Mouse (Mus musculus) hindbrain, embryonic 14.5 days (tissue): ENCODE results near the gene Mocs1. TPM values are rescaled to one million over a fixed set of nuclear protein-coding genes. Genes with fewer than 3 reads are reported as not detected.

ENCODE experiments used
- ATAC-seq: fragments of 200-750 bp; cut with Nextera tagmentation; 2 replicates; pipeline ENCODE4 v1.8.0; 2017; ENCODE audit warnings: moderate number of reproducible peaks, mild to moderate bottlenecking, moderate TSS enrichment, moderate library complexity; ENCODE audit not compliant: low FRiP score
- DNase-seq: peaks from one replicate; pipeline ENCODE4 v3.0.0-alpha.2; 2015; ENCODE audit warnings: low spot score
- H3K27ac ChIP-seq: fragments of 300-500 bp; sonication (generic); 2 replicates; pipeline ENCODE4 v1.5.1; 2014; ENCODE audit warnings: mild to moderate bottlenecking, moderate library complexity
- H3K27me3 ChIP-seq: fragments of 300-500 bp; sonication (generic); 2 replicates; pipeline ENCODE4 v1.6.1; 2014; ENCODE audit warnings: mild to moderate bottlenecking, low read length, mixed read lengths; ENCODE audit not compliant: control insufficient read depth, insufficient read depth
- H3K36me3 ChIP-seq: fragments of 300-500 bp; sonication (generic); replicated peaks from 2 replicates; pipeline ENCODE4 v1.6.1; 2014; ENCODE audit not compliant: control insufficient read depth, insufficient read depth
- H3K4me1 ChIP-seq: fragments of 300-500 bp; sonication (generic); replicated peaks from 2 replicates; pipeline ENCODE4 v1.6.1; 2014; ENCODE audit warnings: antibody characterized with exemption, low read length, mixed read lengths; ENCODE audit not compliant: control insufficient read depth, insufficient read depth
- H3K4me2 ChIP-seq: fragments of 300-500 bp; sonication (generic); replicated peaks from 2 replicates; pipeline ENCODE4 v1.6.1; 2014; ENCODE audit warnings: mild to moderate bottlenecking, moderate library complexity
- H3K4me3 ChIP-seq: fragments of 300-500 bp; sonication (generic); replicated peaks from 2 replicates; pipeline ENCODE4 v1.5.1; 2014; ENCODE audit warnings: mild to moderate bottlenecking, low read length
- H3K9ac ChIP-seq: fragments of 300-500 bp; sonication (generic); 2 replicates; pipeline ENCODE4 v1.6.1; 2014
- H3K9me3 ChIP-seq: fragments of 300-500 bp; sonication (generic); 2 replicates; pipeline ENCODE4 v1.6.1; 2016; ENCODE audit warnings: low read length; ENCODE audit not compliant: control insufficient read depth
- WGBS: fragments of 180-500 bp; shearing (Covaris S2); extraction: QIAGEN DNeasy Blood & Tissue Kit; methylation state at CpG from one replicate; pipeline ENCODE4 v1.1.7; 2014; 5-methylcytosine and 5-hydroxymethylcytosine counted together
- polyA plus RNA-seq: library from polyadenylated mRNA; unstranded; fragments of >200 nt; fragmentation: Nextera tagmentation; extraction: Ambion mirVana; gene quantifications from 2 replicates; pipeline ENCODE4 v1.2.1, GENCODE M21; 2014

Mocs1 gene
- polyA plus RNA-seq, 1 experiment from 2014 or later = 5.2 TPM

- no peak for DNase-seq
- Histone ChIP-seq H3K36me3 (no peaks in the 10 kb centered on the region), H3K9ac (no peak overlapping the region), H3K27ac (no peak overlapping the region), H3K27me3 (no peaks in the 10 kb centered on the region), H3K4me2 (no peak overlapping the region), H3K9me3 (no peaks in the 10 kb centered on the region), H3K4me1 (0 out of 2 replicates have a peak, but pooled peaks cover 2% of the 10 kb centered on the region), H3K4me3 (no peak overlapping the region)
- 89% methylated on average over 5 of the region's 5 CpGs for WGBS
- no peak for ATAC-seq
These were observed 60.9 kb downstream of the Mocs1 start for GRCm38 (mm10) chr17:49489098-49489497.

GRCm38 (mm10) chr17:49493276-49493675 lies 65.1 kb downstream of the Mocs1 start:
- DNase-seq (no peak), ATAC-seq (no peak)
- Histone ChIP-seq H3K9ac (no peak overlapping the region), H3K27ac (no peak overlapping the region), H3K4me1 (0 out of 2 replicates have a peak, but pooled peaks cover 2% of the 10 kb centered on the region), H3K27me3 (no peaks in the 10 kb centered on the region), H3K4me3 (no peak overlapping the region), H3K36me3 (no peaks in the 10 kb centered on the region), H3K9me3 (no peaks in the 10 kb centered on the region), H3K4me2 (no peak overlapping the region)
- 93% methylated on average over 4 of the region's 4 CpGs for WGBS

DNA sequence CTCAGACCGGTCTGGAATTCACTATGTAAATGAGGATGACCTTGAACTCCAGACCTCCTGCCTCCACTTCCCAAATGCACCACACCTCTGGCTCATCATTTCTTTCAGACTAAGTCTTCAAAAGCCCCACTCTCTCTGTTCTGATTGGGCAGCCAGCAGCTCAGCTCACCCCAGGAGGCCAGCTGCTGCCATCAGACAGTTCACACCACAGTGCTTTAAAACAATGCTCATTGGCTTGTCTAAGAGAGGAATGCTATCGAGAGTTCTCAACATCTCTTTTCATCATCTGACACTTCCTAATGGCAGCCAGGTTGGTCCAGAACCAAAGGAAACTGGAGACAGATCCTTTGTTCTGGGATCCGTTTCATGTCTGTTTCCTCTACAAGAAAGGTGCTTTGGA lies 70.0 kb downstream of the Mocs1 start:
- Histone ChIP-seq H3K27ac (no peak overlapping the region), H3K27me3 (no peaks in the 10 kb centered on the region), H3K4me3 (no peak overlapping the region), H3K9me3 (no peaks in the 10 kb centered on the region), H3K36me3 (no peaks in the 10 kb centered on the region), H3K9ac (no peak overlapping the region), H3K4me1 (0 out of 2 replicates have a peak, but pooled peaks cover 3% of the 10 kb centered on the region), H3K4me2 (no peak overlapping the region)
- ATAC-seq (no peak), DNase-seq (no peak)
- 49% methylated on average over 3 of the region's 3 CpGs for WGBS

- H3K9me3 ChIP-seq = no peaks in the 10 kb centered on the region
- ATAC-seq (no peak), DNase-seq (no peak)
- H3K4me2 ChIP-seq = no peak overlapping the region
- no peak overlapping the region for H3K9ac ChIP-seq
- H3K27ac ChIP-seq = no peak overlapping the region
- 0 out of 2 replicates have a peak, but pooled peaks cover 3% of the 10 kb centered on the region for H3K4me1 ChIP-seq
- H3K27me3 ChIP-seq = no peaks in the 10 kb centered on the region
- H3K36me3 ChIP-seq = no peaks in the 10 kb centered on the region
- 79% methylated on average over 2 of the region's 2 CpGs for WGBS
- H3K4me3 ChIP-seq = no peak overlapping the region
These were observed 71.5 kb downstream of the Mocs1 start for GRCm38 (mm10) chr17:49499635-49500034.

DNA sequence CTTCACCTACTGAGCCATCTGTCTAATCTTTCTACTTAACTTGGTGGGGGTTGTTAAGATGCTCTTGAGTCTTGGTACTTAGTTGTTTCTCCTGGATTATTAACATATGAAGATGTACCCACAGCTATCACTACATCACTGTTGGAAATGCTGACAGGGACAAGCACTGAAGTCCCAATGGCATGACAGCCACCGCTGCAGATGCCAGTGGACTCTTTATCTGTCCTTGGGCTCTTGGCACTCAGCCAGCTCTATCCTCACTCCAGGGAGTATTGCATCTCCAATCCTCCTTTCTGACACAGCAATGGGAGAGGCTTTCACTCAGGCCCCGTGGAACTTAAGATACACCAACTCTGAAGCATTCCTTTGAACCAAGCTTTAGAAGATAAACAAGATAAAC lies 72.1 kb downstream of the Mocs1 start:
- no peak overlapping the region for H3K9ac ChIP-seq
- DNase-seq = no peak
- H3K4me3 ChIP-seq = no peak overlapping the region
- ATAC-seq = no peak
- 0 out of 2 replicates have a peak, but pooled peaks cover 3% of the 10 kb centered on the region for H3K4me1 ChIP-seq
- H3K4me2 ChIP-seq = no peak overlapping the region
- WGBS = 51% methylated on average over 2 of the region's 2 CpGs
- no peaks in the 10 kb centered on the region for H3K9me3 ChIP-seq
- H3K36me3 ChIP-seq = no peaks in the 10 kb centered on the region
- no peaks in the 10 kb centered on the region for H3K27me3 ChIP-seq
- H3K27ac ChIP-seq = no peak overlapping the region

DNA sequence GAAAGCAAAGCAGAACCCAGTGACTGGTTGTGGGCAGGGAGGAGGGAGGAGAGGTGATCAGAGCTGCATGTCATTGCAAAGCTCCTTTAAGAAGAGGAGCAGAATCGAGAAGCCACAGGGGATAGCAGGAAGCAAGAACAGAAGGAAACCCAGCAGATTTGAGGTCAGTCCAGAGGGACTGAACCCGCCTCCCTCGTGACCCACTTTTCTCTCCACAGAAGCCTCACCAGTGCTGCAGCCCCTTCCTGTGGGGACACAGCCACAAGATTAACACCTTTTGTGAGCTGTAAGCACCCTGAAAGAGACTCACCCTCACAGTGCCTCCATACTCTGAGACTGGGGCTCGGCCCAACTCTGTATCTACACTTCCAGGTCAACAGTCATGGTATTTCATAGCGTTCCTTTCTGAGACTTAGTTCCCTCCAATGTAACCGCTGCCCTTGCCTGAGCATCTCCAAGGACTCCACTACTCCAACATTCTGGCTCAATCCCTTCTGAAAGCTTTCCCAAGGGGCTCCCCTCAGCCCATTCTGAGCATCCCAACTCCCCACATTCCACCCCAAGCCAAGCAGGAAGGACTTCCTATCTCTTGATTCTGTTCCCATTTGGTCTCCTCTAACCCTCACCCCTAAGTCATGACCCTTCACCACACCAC lies 75.2 kb downstream of the Mocs1 start:
- 82% methylated on average over 6 of the region's 6 CpGs for WGBS
- DNase-seq = no peak
- Histone ChIP-seq H3K4me3 (no peak overlapping the region), H3K9me3 (no peaks in the 10 kb centered on the region), H3K27me3 (no peaks in the 10 kb centered on the region), H3K4me2 (no peak overlapping the region), H3K27ac (no peak overlapping the region), H3K4me1 (0 out of 2 replicates have a peak, but pooled peaks cover 3% of the 10 kb centered on the region), H3K9ac (no peak overlapping the region), H3K36me3 (no peaks in the 10 kb centered on the region)
- no peak for ATAC-seq

Other genes starting within 250 kb of the Mocs1 start
- 3.1 and 3.2 TPM in 2 replicates for gene Daam2, start 136.0 kb downstream of the Mocs1 start, polyA plus RNA-seq
- 2.3 and 3.7 TPM in 2 replicates for gene Kif6, start 186.8 kb downstream of the Mocs1 start, polyA plus RNA-seq